Mouse (Mus musculus) kidney, postnatal 0 days (tissue): ENCODE results near the gene Prdm10. TPM values are rescaled to one million over a fixed set of nuclear protein-coding genes. Genes with fewer than 3 reads are reported as not detected.

ENCODE experiments used
- ATAC-seq: fragments of 200-750 bp; cut with Nextera tagmentation; replicated peaks from 2 replicates; pipeline ENCODE4 v1.8.0; 2017; ENCODE audit warnings: low read depth, moderate number of reproducible peaks, moderate TSS enrichment, moderate library complexity; ENCODE audit not compliant: low FRiP score
- DNase-seq: peaks from one replicate; pipeline ENCODE4 v3.0.0-alpha.2; 2016; ENCODE audit warnings: low spot score
- H3K27ac ChIP-seq: fragments of 300-500 bp; sonication (generic); 2 replicates; pipeline ENCODE4 v1.5.1; 2014; ENCODE audit warnings: mild to moderate bottlenecking
- H3K27me3 ChIP-seq: fragments of 300-500 bp; sonication (generic); 2 replicates; pipeline ENCODE4 v1.6.1; 2014; ENCODE audit warnings: low read length, mixed read lengths; ENCODE audit not compliant: insufficient read depth
- H3K36me3 ChIP-seq: fragments of 300-500 bp; sonication (generic); 2 replicates; pipeline ENCODE4 v1.6.1; 2014; ENCODE audit warnings: low read length, mixed read lengths; ENCODE audit not compliant: insufficient read depth
- H3K4me1 ChIP-seq: fragments of 300-500 bp; sonication (generic); replicated peaks from 2 replicates; pipeline ENCODE4 v1.6.1; 2014; ENCODE audit warnings: antibody characterized with exemption, low read length, mixed read lengths; ENCODE audit not compliant: insufficient read depth
- H3K4me2 ChIP-seq: fragments of 300-500 bp; sonication (generic); 2 replicates; pipeline ENCODE4 v1.6.1; 2014; ENCODE audit warnings: mild to moderate bottlenecking, low read length, moderate library complexity, mixed read lengths
- H3K4me3 ChIP-seq: fragments of 300-500 bp; sonication (generic); replicated peaks from 2 replicates; pipeline ENCODE4 v1.5.1; 2014; ENCODE audit warnings: low read depth, low read length
- H3K9ac ChIP-seq: fragments of 300-500 bp; sonication (generic); 2 replicates; pipeline ENCODE4 v1.6.1; 2014; ENCODE audit warnings: low read depth, low read length
- H3K9me3 ChIP-seq: fragments of 300-500 bp; sonication (generic); replicated peaks from 2 replicates; pipeline ENCODE4 v1.6.1; 2016; ENCODE audit warnings: low read length, inconsistent platforms, mixed read lengths
- CTCF ChIP-seq: IDR thresholded peaks from 2 replicates; pipeline ENCODE4 v1.5.1; 2016; ENCODE audit warnings: antibody characterized with exemption, low read depth, mild to moderate bottlenecking, moderate library complexity
- WGBS: fragments of 180-500 bp; shearing (Covaris S2); extraction: QIAGEN DNeasy Blood & Tissue Kit; methylation state at CpG from one replicate; pipeline ENCODE4 v1.1.7; 2014; 5-methylcytosine and 5-hydroxymethylcytosine counted together
- polyA plus RNA-seq: library from polyadenylated mRNA; unstranded; fragments of >200 nt; fragmentation: Nextera tagmentation; extraction: Ambion mirVana; gene quantifications from 2 replicates; pipeline ENCODE4 v1.2.1, GENCODE M21; 2015

The Prdm10 gene
- polyA plus RNA-seq, 1 experiment from 2014 or later: 1.9 TPM

DNA sequence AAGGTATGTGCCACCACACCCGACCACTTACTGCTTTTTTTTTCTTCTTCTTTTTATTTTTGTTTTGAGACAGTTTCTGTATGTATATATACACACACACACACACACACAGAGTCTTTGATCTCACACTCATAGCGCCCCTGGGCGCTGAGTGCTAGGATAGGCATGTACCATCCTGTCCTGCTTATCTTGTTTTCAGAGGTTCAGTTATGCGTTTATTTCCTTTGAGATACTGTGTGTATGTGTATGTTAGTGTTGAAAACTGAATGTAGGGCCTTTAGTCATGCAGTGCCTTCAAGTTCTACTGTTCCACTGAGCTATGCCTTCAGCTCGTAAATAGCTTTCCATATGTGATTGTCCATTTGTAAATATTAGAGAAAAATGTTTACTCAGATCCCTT lies 20.2 kb downstream of the Prdm10 start:
- Histone ChIP-seq H3K4me1 (no peaks in the 10 kb centered on the region), H3K27ac (no peak overlapping the region), H3K4me2 (no peak overlapping the region), H3K9ac (no peak overlapping the region), H3K9me3 (no peaks in the 10 kb centered on the region), H3K4me3 (no peak overlapping the region), H3K36me3 (no peaks in the 10 kb centered on the region), H3K27me3 (no peaks in the 10 kb centered on the region)
- ATAC-seq (no peak), DNase-seq (no peak)
- TF ChIP-seq CTCF: no peak
- 89% methylated on average over 5 of the region's 5 CpGs for WGBS

DNA sequence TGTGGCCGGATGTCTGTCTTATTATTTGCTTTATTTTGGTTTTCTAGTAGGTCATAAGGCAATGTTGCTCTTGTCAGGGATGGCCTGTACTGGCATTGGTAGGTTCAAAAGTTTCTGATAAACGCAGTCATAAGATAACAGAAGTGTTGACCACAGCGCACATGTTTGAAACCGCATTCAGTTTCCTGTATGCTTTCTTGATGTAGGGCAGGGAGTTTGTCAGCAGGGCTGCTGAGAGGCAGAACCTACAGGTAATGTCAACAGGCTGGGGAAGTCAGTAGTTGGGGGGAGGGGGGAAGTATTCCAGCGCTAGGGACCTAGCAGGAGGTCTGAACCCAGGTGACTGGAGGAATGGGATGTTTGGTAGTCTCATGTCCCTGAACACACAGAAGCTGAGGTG lies 20.8 kb downstream of the Prdm10 start:
- H3K4me3 ChIP-seq: no peak overlapping the region
- H3K27ac ChIP-seq: no peak overlapping the region
- no peak overlapping the region for H3K4me2 ChIP-seq
- no peaks in the 10 kb centered on the region for H3K4me1 ChIP-seq
- TF ChIP-seq CTCF: no peak
- DNase-seq (no peak), ATAC-seq (no peak)
- H3K9me3 ChIP-seq: no peaks in the 10 kb centered on the region
- H3K27me3 ChIP-seq: no peaks in the 10 kb centered on the region
- H3K9ac ChIP-seq: no peak overlapping the region
- WGBS: 75% methylated on average over 5 of the region's 5 CpGs
- no peaks in the 10 kb centered on the region for H3K36me3 ChIP-seq

DNA sequence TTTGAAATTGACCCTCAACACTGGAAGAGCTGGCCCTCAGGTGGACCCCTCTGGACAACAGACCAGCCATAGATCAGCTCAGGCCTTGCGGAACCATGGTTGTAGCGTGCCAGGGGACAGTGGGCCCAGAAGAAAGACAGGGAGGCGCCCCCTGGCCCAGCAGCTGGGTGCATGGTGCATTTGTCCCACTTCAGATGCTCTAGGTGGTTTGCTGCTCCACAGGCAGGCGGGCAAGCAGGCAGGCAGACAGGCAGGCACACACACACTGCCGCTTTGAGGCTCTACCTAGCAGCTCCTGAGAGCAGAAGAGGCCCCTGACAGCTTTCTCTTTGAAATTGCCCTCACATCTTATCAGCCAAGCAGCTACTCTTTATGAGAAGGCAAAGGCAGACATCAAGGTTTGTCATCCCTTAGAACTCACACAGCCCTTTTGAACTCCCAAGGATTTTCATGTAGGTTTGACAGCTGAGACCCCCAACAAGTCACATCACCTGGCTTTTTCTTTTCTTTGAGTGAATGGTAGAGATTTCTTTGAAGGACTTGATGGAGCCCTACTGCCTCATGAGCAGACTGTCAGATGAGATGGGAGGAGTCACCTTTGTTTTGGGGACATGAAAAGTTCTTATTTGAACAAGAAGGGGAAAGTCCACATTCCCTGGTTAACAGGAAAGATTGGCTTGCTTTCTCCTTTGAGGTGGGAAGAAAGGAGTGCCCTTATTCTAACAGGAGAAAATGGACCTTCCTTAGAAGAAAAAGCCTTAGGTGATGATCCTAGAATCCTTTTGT lies 21.4 kb downstream of the Prdm10 start:
- WGBS: 83% methylated on average over 5 of the region's 5 CpGs
- no peak for TF ChIP-seq CTCF
- no peaks in the 10 kb centered on the region for H3K27me3 ChIP-seq
- no peak overlapping the region for H3K27ac ChIP-seq
- H3K9me3 ChIP-seq: no peaks in the 10 kb centered on the region
- no peak for DNase-seq
- no peak for ATAC-seq
- H3K9ac ChIP-seq: no peak overlapping the region
- no peaks in the 10 kb centered on the region for H3K36me3 ChIP-seq
- no peak overlapping the region for H3K4me2 ChIP-seq
- H3K4me1 ChIP-seq: no peaks in the 10 kb centered on the region
- H3K4me3 ChIP-seq: no peak overlapping the region

DNA sequence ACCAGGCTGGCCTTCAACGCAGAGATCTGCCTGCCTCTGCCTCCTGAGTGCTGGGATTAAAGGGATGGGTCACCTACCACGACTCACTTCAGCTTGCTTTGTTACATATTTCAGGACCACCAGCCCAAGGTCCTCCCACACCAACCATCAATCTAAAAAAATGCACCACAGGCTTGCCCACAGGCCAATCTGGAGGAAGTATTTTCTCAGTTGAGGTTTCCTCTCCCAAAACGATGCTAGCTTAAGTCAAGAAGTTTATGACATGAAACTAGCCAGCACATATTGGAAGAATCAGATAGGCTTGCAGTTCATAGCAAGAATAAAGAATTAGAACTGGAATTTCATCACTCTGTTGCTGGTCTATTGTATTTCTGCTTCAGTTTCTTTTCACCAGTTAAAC lies 24.0 kb downstream of the Prdm10 start:
- no peak for TF ChIP-seq CTCF
- no peak for ATAC-seq
- Histone ChIP-seq H3K9ac (no peak overlapping the region), H3K4me3 (no peak overlapping the region), H3K4me2 (no peak overlapping the region), H3K9me3 (no peaks in the 10 kb centered on the region), H3K27ac (no peak overlapping the region), H3K27me3 (no peaks in the 10 kb centered on the region), H3K4me1 (no peaks in the 10 kb centered on the region), H3K36me3 (no peaks in the 10 kb centered on the region)
- DNase-seq: no peak
- 67% methylated on average over 2 of the region's 3 CpGs for WGBS

DNA sequence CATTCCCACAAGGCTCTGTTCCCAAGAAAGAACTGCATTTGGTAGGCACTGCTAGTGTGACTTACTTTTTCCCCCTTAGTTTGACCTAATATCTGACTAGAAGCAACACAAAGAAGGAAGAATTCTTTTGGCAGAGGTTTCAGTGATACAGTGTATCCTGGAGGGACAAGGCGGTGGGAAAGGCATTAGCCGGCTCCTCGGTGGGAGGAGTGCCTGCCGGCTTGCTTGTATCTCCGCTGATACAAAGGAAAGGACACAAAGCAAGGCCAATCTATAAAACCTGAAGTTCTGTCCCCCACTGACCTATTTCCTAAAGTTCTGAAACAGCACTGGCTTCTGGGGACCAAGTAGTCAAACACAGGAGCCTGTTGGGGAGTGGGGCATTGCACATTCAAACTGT lies 24.8 kb downstream of the Prdm10 start:
- Histone ChIP-seq H3K4me1 (no peaks in the 10 kb centered on the region), H3K9me3 (no peaks in the 10 kb centered on the region), H3K4me2 (no peak overlapping the region), H3K27ac (no peak overlapping the region), H3K4me3 (no peak overlapping the region), H3K27me3 (no peaks in the 10 kb centered on the region), H3K36me3 (no peaks in the 10 kb centered on the region), H3K9ac (no peak overlapping the region)
- ATAC-seq (no peak), DNase-seq (no peak)
- WGBS: 83% methylated on average over 5 of the region's 5 CpGs
- no peak for TF ChIP-seq CTCF

DNA sequence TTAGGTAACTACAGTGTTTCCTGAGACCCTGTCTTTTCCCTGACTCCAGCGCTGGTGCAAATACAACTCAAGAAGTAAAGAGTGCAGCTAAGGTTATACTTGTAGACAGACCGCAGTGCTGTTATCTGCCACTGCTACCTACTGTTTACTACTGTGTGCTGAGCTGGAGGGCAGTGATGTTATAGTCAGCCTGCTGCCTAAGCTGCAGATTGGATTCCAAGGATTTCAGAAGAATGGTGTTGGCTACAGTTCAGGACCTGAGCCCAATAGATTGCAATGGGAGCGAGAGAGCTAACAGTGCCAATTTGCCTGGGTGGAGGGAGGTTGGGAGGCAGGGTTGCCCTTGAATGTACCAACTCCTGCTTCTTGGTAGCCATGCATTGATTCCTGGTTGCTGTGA lies 25.5 kb downstream of the Prdm10 start:
- no peak for DNase-seq

DNA sequence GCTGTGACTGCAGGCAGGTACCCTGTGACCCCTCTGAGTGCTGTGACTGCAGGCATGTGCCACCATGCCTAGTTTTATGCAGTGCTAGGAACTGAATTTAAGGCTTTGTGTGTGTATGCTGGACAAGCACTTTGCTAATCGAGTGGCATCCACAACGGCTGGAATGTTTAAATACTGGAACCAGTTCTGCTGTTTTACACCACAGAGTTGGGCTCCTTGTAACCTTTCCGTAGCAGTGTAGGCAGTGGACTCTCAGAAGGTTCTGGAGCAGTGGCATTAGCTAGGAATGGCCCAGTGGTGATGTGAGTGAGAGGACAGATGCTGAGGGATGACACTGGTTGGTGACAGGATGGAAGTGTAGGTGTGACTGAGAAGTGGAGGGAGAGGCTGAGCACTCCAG lies 26.9 kb downstream of the Prdm10 start:
- H3K27me3 ChIP-seq: no peaks in the 10 kb centered on the region
- no peak for TF ChIP-seq CTCF
- H3K36me3 ChIP-seq: no peaks in the 10 kb centered on the region
- no peak overlapping the region for H3K4me3 ChIP-seq
- no peaks in the 10 kb centered on the region for H3K4me1 ChIP-seq
- DNase-seq (no peak), ATAC-seq (no peak)
- H3K4me2 ChIP-seq: no peak overlapping the region
- H3K9me3 ChIP-seq: no peaks in the 10 kb centered on the region
- H3K9ac ChIP-seq: no peak overlapping the region
- H3K27ac ChIP-seq: no peak overlapping the region
- WGBS: 82% methylated on average over 3 of the region's 3 CpGs

More for the DNA sequence above, 25.5 kb downstream of the Prdm10 start:
- Histone ChIP-seq H3K4me3 (no peak overlapping the region), H3K9ac (no peak overlapping the region), H3K36me3 (no peaks in the 10 kb centered on the region), H3K27me3 (no peaks in the 10 kb centered on the region), H3K4me2 (no peak overlapping the region), H3K9me3 (no peaks in the 10 kb centered on the region), H3K4me1 (no peaks in the 10 kb centered on the region), H3K27ac (no peak overlapping the region)
- WGBS: 91% methylated on average over 3 of the region's 3 CpGs
- ATAC-seq: no peak
- TF ChIP-seq CTCF: no peak
